Mouse (Mus musculus): ENCODE measurements around the gene Oasl2.

- no peak for TF ChIP-seq POLR2A (IDR thresholded peaks at IDR 0.05; ENCODE audit: borderline replicate concordance, low read depth, low read length)
- no peak for TF ChIP-seq CTCF (IDR thresholded peaks at IDR 0.05; ENCODE audit: low read depth, low read length)
These were observed 56.6 kb downstream of the Oasl2 start for GRCm38 (mm10) chr5:114953326-114953725.

Measured in bone marrow macrophage, adult 2 months (primary cell).